Mouse (Mus musculus) T-helper 17 cell (primary cell): ENCODE measurements at regions not wholly inside any gene's neighbourhood (a gene's known extent, or its start where the extent isn't known, plus 50 kb on each side); places are given as distances from the start of the nearest gene placed in this dataset.

ENCODE experiments used
- in situ Hi-C, 2 experiments: fragments of 300-600 bp; cut with MboI, MseI; formaldehyde crosslinking; loops; 1 replicate in 1 of 2; 2 replicates in 1 of 2; pipeline ENCODE4 v1.15.1; 2025; ENCODE audit warnings: high pct_unique_total_duplicates in 2 of 2

- in situ Hi-C loops: no loop called here
These were observed 105.1 kb upstream of the Sdk1 start for GRCm38 (mm10) chr5:141136239-141136638.

- in situ Hi-C loops: no loop called here
These were observed 103.6 kb upstream of the Sdk1 start for GRCm38 (mm10) chr5:141137716-141138115.

- in situ Hi-C loops: no loop called here
These were observed 102.4 kb upstream of the Sdk1 start for GRCm38 (mm10) chr5:141138771-141139360.

GRCm38 (mm10) chr5:141139361-141139912 is 101.9 kb upstream of the Sdk1 start:
- in situ Hi-C loops: no loop called here

- in situ Hi-C loops: no loop called here
These were observed 80.9 kb upstream of the Sdk1 start for GRCm38 (mm10) chr5:141160391-141160790.

GRCm38 (mm10) chr5:141160956-141161355 is 80.3 kb upstream of the Sdk1 start:
- in situ Hi-C loops: no loop called here

- in situ Hi-C loops: no loop called here
These were observed 58.8 kb upstream of the Sdk1 start for GRCm38 (mm10) chr5:141182442-141182841.

- in situ Hi-C loops: no loop called here
These were observed 52.3 kb upstream of the Sdk1 start for GRCm38 (mm10) chr5:141189033-141189432.
